Mouse (Mus musculus) kidney, embryonic 15.5 days (tissue): Measurements from ENCODE around the gene Cntfr. TPM values are rescaled to one million over a fixed set of nuclear protein-coding genes. Genes with fewer than 3 reads are reported as not detected.

ENCODE experiments used
- ATAC-seq: fragments of 200-750 bp; cut with Nextera tagmentation; replicated peaks from 2 replicates; pipeline ENCODE4 v1.8.0; 2017; ENCODE audit warnings: moderate TSS enrichment; ENCODE audit not compliant: low FRiP score
- H3K27ac ChIP-seq: fragments of 300-500 bp; sonication (generic); 2 replicates; pipeline ENCODE4 v1.5.1; 2015; ENCODE audit warnings: mild to moderate bottlenecking, inconsistent platforms
- H3K27me3 ChIP-seq: fragments of 300-500 bp; sonication (generic); 2 replicates; pipeline ENCODE4 v1.6.1; 2015; ENCODE audit warnings: inconsistent platforms
- H3K36me3 ChIP-seq: fragments of 300-500 bp; sonication (generic); 2 replicates; pipeline ENCODE4 v1.6.1; 2015; ENCODE audit warnings: inconsistent platforms
- H3K4me1 ChIP-seq: fragments of 300-500 bp; sonication (generic); 2 replicates; pipeline ENCODE4 v1.6.1; 2015; ENCODE audit warnings: inconsistent platforms
- H3K4me2 ChIP-seq: fragments of 300-500 bp; sonication (generic); 2 replicates; pipeline ENCODE4 v1.6.1; 2015; ENCODE audit warnings: moderate library complexity, mild to moderate bottlenecking, inconsistent platforms
- H3K4me3 ChIP-seq: fragments of 300-500 bp; sonication (generic); replicated peaks from 2 replicates; pipeline ENCODE4 v1.5.1; 2015; ENCODE audit warnings: mild to moderate bottlenecking, inconsistent platforms
- H3K9ac ChIP-seq: fragments of 300-500 bp; sonication (generic); 2 replicates; pipeline ENCODE4 v1.6.1; 2015; ENCODE audit warnings: mild to moderate bottlenecking, inconsistent platforms
- H3K9me3 ChIP-seq: fragments of 300-500 bp; sonication (generic); replicated peaks from 2 replicates; pipeline ENCODE4 v1.6.1; 2016; ENCODE audit warnings: inconsistent platforms
- WGBS: fragments of 180-500 bp; shearing (Covaris S2); methylation state at CpG from one replicate; pipeline ENCODE4 v1.1.7; 2015; ENCODE audit warnings: mixed read lengths; 5-methylcytosine and 5-hydroxymethylcytosine counted together
- polyA plus RNA-seq: library from polyadenylated mRNA; unstranded; fragments of >200 nt; fragmentation: Nextera tagmentation; extraction: Ambion mirVana; gene quantifications from 2 replicates; pipeline ENCODE4 v1.2.1, GENCODE M21; 2015

Cntfr gene
- polyA plus RNA-seq, 1 experiment from 2014 or later, result 22.1 TPM

DNA sequence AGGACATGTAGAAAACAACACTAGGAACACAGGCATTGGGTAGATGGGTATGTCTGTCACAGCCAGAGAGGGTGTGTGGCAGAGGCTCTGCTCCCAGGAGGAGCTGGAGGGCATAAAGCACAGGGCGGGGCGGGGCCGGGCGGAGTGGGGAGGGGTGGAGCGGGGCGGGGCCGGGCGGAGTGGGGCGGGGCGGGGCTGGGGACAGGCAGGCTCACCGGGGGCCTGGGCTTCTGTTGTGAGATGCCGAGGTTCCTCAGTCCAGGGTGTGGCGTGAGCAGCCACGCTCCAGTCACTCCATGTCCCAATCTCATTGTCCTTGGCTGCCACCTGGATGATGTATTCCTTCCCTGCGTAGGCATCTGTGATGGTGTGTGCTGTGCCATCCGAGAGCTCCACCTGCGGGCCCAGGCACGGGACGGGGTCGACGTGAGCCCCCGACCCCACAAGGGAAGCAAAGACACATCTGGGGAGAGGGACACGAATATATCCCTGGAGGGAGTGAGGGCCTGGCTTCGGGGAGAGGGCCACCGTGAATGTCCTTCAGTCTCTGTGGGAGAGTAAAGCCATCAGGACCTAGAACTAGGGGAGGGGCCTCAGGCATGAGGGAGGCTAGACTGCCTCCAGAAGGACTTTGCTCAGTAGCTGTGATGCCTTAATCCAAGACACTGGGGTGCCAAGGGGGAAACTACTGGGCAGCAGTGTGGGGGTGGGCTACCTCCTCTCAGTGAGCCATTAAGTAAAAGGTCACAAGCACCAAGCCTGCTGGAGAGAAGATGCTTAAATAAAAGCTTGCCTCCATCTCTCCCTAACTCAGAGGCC, 38.1 kb downstream of the Cntfr start:
- H3K4me1 ChIP-seq, result peaks cover 64% of the 10 kb centered on the region
- WGBS, result 9% methylated on average over 23 of the region's 25 CpGs
- no peak overlapping the region for H3K9ac ChIP-seq
- peak overlapping the region; percentile 44 for H3K4me2 ChIP-seq
- peaks cover 9% of the 10 kb centered on the region; the same call in 1 of the 2 replicates for H3K36me3 ChIP-seq
- peak; percentile 54 for ATAC-seq
- peaks cover 21% of the 10 kb centered on the region for H3K27me3 ChIP-seq
- H3K4me3 ChIP-seq, result no peak overlapping the region
- no peaks in the 10 kb centered on the region for H3K9me3 ChIP-seq
- H3K27ac ChIP-seq, result peak overlapping the region; percentile 89

DNA sequence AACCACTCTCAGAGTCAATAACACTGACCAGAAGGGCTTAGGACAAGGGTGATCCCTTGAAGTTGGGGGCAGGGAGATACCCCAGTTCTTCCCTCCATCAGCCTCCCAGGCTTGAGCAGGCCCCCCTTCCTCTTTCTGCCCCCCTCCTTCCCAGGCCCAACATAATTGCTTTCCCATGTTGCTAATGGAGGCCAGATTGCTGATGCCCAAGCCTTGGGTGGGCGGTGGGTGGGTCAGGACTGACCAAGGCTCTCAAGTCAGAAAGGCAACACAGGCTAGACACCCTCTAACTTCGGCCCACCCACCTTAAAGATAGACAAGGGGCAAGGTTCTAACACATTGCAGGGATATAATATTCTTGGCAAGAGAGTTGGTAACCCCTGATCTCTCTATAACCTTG, 41.4 kb downstream of the Cntfr start:
- WGBS, result 85% methylated on average over 2 of the region's 2 CpGs

DNA sequence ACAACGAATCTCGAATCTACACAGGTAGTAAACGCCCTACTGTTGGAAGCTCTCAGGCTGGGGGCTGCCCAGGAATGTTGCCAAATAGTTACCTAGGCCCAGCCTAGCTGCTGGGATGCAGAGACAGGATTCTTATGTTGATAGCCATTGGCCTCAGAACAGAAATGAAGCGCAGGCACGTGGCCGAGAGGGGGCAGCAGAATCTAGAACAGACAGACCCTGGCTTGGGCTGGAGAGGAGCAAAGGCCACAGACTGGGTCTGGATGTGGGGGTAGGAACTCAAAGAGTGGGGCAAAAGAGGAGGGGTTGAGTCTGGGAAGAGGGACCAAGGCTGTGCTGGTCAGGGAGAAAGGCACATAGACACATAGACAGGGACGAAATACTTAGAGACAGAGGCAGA, 42.7 kb downstream of the Cntfr start:
- ATAC-seq, result no peak; the same call in 1 of the 2 replicates
- Histone ChIP-seq H3K27ac (no peak overlapping the region), H3K4me3 (no peak overlapping the region), H3K9me3 (no peaks in the 10 kb centered on the region), H3K36me3 (peaks cover 9% of the 10 kb centered on the region; the same call in 1 of the 2 replicates), H3K9ac (0 out of 2 replicates have a peak overlapping the region, but pooled peaks have one; percentile 1), H3K4me1 (peaks cover 22% of the 10 kb centered on the region), H3K27me3 (no peaks in the 10 kb centered on the region), H3K4me2 (no peak overlapping the region)
- WGBS, result 16% methylated on average over 7 of the region's 7 CpGs

More for the DNA sequence above, 41.4 kb downstream of the Cntfr start:
- H3K9me3 ChIP-seq, result no peaks in the 10 kb centered on the region
- ATAC-seq, result no peak
- H3K36me3 ChIP-seq, result peaks cover 9% of the 10 kb centered on the region; the same call in 1 of the 2 replicates
- no peak overlapping the region for H3K27ac ChIP-seq
- H3K4me2 ChIP-seq, result no peak overlapping the region
- H3K4me1 ChIP-seq, result peaks cover 35% of the 10 kb centered on the region
- H3K27me3 ChIP-seq, result no peaks in the 10 kb centered on the region
- H3K4me3 ChIP-seq, result no peak overlapping the region
- H3K9ac ChIP-seq, result no peak overlapping the region

- no peak overlapping the region for H3K4me3 ChIP-seq
- H3K4me1 ChIP-seq, result peaks cover 18% of the 10 kb centered on the region
- no peaks in the 10 kb centered on the region for H3K27me3 ChIP-seq
- WGBS, result 51% methylated on average over 6 of the region's 6 CpGs
- no peak overlapping the region for H3K4me2 ChIP-seq
- H3K36me3 ChIP-seq, result peaks cover 9% of the 10 kb centered on the region; the same call in 1 of the 2 replicates
- no peak overlapping the region for H3K27ac ChIP-seq
- H3K9me3 ChIP-seq, result no peaks in the 10 kb centered on the region
- H3K9ac ChIP-seq, result no peak overlapping the region
- no peak for ATAC-seq
These were observed 43.2 kb downstream of the Cntfr start for GRCm38 (mm10) chr4:41653730-41654129.

DNA sequence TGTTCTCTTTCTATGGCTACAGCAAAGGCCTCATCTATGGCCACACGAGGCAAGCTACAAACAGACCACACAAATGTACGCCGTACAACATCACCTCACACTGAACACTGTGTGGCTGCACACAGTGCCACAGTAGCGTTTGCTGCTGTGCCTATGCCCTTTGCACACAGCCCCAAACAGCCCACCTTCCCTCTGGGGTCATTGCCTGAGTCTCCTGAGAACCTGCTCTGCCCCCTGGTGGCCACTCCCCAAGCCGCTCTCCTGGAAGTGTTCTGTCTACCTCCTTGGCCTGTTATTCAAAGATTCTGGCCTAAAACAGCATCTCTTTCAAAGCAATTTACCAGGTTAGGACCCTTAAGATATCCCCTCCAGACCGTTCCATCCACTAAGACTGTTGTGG, 43.6 kb downstream of the Cntfr start:
- Histone ChIP-seq H3K27ac (no peak overlapping the region), H3K4me1 (peaks cover 18% of the 10 kb centered on the region), H3K9me3 (no peaks in the 10 kb centered on the region), H3K36me3 (peaks cover 9% of the 10 kb centered on the region; the same call in 1 of the 2 replicates), H3K4me3 (no peak overlapping the region), H3K9ac (no peak overlapping the region), H3K4me2 (no peak overlapping the region), H3K27me3 (no peaks in the 10 kb centered on the region)
- WGBS, result 41% methylated on average over 6 of the region's 6 CpGs
- ATAC-seq, result peak; percentile 49; the same call in 1 of the 2 replicates

- H3K4me1 ChIP-seq, result 0 out of 2 replicates have a peak, but pooled peaks cover 12% of the 10 kb centered on the region
- H3K9me3 ChIP-seq, result no peaks in the 10 kb centered on the region
- H3K9ac ChIP-seq, result no peak overlapping the region
- no peaks in the 10 kb centered on the region for H3K27me3 ChIP-seq
- H3K4me3 ChIP-seq, result no peak overlapping the region
- no peak for ATAC-seq
- WGBS, result 73% methylated on average over 7 of the region's 7 CpGs
- H3K36me3 ChIP-seq, result no peaks in the 10 kb centered on the region
- H3K4me2 ChIP-seq, result no peak overlapping the region
- H3K27ac ChIP-seq, result no peak overlapping the region
These were observed 48.3 kb downstream of the Cntfr start for GRCm38 (mm10) chr4:41648627-41649026.

- no peak for ATAC-seq
- H3K4me3 ChIP-seq, result no peak overlapping the region
- 56% methylated on average over 4 of the region's 4 CpGs for WGBS
- no peak overlapping the region for H3K9ac ChIP-seq
- no peaks in the 10 kb centered on the region for H3K9me3 ChIP-seq
- no peaks in the 10 kb centered on the region for H3K36me3 ChIP-seq
- no peak overlapping the region for H3K4me2 ChIP-seq
- H3K4me1 ChIP-seq, result 0 out of 2 replicates have a peak, but pooled peaks cover 10% of the 10 kb centered on the region
- H3K27me3 ChIP-seq, result no peaks in the 10 kb centered on the region
- no peak overlapping the region for H3K27ac ChIP-seq
These were observed 48.7 kb downstream of the Cntfr start for GRCm38 (mm10) chr4:41648157-41648556.

DNA sequence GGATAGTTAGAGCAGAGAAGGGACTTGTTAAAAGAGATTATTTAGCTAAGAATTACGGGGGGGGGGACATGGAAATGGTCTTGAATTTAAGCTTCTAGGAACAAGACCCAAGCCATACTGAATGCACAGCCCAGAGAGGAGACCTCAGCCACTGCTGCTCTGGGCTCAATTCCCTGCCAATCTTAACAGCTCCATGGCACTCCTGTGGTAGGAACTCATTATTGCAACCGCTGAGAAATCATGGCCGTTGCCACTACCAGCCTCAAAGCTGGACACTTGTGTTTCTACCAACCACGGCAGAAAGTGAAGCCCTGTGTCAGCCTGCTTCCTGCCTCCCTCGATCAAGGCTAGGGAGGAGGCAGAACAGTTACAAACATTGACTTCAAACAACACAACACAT, 51.4 kb downstream of the Cntfr start:
- WGBS, result 20% methylated on average over 5 of the region's 5 CpGs
- no peaks in the 10 kb centered on the region for H3K9me3 ChIP-seq

DNA sequence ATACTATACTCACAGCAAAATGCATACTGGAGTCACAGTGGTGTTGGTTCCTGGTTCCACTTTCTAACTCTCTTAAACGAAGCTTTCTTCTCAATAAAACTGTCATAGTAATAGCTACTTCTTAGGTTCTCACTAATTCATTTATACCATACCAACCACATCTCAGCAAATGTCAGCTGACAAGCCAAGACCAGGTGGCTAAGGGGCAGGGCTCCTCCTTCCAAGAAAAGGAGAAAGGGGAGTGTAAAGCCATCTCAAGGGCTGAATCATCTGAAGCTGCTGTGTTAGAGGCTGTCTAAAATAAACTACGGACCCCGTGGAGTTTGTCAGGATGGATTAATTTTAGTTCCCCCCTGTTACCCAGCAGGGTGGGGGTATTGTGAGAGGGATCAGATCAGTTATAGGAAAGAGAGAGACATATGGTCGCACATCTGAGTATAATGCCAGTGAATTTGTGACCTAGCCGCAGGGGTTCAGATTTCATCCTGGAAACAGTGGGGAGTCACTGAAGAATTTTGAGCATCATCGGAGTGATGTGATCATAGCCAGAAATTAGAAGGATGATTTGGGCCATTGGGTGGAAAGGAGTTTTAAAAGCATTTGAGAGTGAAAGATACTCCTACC, 55.6 kb downstream of the Cntfr start:
- no peak for ATAC-seq
- peaks cover 39% of the 10 kb centered on the region for H3K4me1 ChIP-seq
- H3K27ac ChIP-seq, result no peak overlapping the region
- peaks cover 14% of the 10 kb centered on the region for H3K27me3 ChIP-seq
- H3K4me2 ChIP-seq, result no peak overlapping the region
- no peak overlapping the region for H3K9ac ChIP-seq
- no peaks in the 10 kb centered on the region for H3K9me3 ChIP-seq
- H3K36me3 ChIP-seq, result no peaks in the 10 kb centered on the region
- WGBS, result 76% methylated on average over 6 of the region's 6 CpGs
- H3K4me3 ChIP-seq, result no peak overlapping the region

More for the DNA sequence above, 51.4 kb downstream of the Cntfr start:
- Histone ChIP-seq H3K9ac (no peak overlapping the region), H3K27ac (no peak overlapping the region), H3K27me3 (no peaks in the 10 kb centered on the region), H3K36me3 (no peaks in the 10 kb centered on the region), H3K4me2 (no peak overlapping the region), H3K4me1 (peaks cover 14% of the 10 kb centered on the region; the same call in 1 of the 2 replicates), H3K4me3 (no peak overlapping the region)
- ATAC-seq, result no peak

DNA sequence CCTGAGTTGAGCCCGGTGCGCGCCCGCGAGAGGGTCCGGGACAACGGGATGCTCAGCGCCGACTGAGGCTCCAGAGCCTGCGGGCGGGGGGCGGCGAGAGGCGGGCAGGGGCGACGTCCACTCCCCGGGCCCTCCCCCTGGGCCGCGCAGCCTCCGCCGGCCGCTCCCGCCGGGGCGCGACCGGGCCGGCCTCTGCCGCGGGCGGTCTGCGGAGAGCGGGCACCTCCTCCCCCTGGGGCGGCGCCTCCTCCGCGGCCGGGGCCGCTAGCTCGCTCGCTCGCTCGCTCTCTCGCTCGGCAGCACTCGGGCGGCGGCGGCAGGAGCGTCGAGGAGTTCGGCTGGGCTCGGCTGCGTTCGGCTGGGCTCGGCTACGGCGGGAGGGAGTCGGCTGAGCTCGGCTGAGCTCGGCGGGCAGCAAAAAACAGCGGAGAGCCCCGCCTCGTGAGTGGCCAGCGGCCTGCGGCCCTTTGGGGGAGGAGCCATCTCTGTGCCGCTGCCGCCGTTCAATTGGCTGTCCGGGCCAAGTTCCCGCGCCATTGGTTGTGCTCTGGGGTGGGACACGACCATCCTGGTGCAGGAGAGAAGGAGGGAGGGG, 56.9 kb downstream of the Cntfr start, which contains the start of gene Enho:
Enho (minus strand) TSS at position 412 of the 595 bp plus-strand sequence.
- Histone ChIP-seq H3K9ac (peak within 1 kb of the TSS; percentile 66), H3K4me1 (peaks cover 52% of the 10 kb centered on the region), H3K9me3 (no peaks in the 10 kb centered on the region), H3K4me2 (peak within 1 kb of the TSS; percentile 85), H3K27ac (peak within 1 kb of the TSS; percentile 75), H3K27me3 (peaks cover 14% of the 10 kb centered on the region), H3K36me3 (no peaks in the 10 kb centered on the region), H3K4me3 (peak within 1 kb of the TSS; percentile 57)
- WGBS, result under 1% methylated on average over 64 of the region's 74 CpGs
- ATAC-seq, result peak; percentile 90

- Histone ChIP-seq H3K4me3 (peak overlapping the region; percentile 57), H3K36me3 (no peaks in the 10 kb centered on the region), H3K9me3 (no peaks in the 10 kb centered on the region), H3K4me1 (peaks cover 55% of the 10 kb centered on the region), H3K4me2 (peak overlapping the region; percentile 85), H3K27ac (peak overlapping the region; percentile 75), H3K9ac (peak overlapping the region; percentile 66), H3K27me3 (peaks cover 14% of the 10 kb centered on the region)
- ATAC-seq, result no peak
- WGBS, result 14% methylated on average over 10 of the region's 10 CpGs
These were observed 57.6 kb downstream of the Cntfr start for GRCm38 (mm10) chr4:41639214-41639841.
